Mouse (Mus musculus): Measurements from ENCODE around the gene Dnah12. TPM values are rescaled to one million over a fixed set of nuclear protein-coding genes. Genes with fewer than 3 reads are reported as not detected.

Gene Dnah12
- total and polyA plus RNA-seq, 3 experiments: 0.04 to 0.10 TPM; not detected in 1

GRCm38 (mm10) chr14:26913681-26914268 lies 220.7 kb downstream of the Dnah12 start:
- H3K4me1 ChIP-seq (ENCODE audit: control insufficient read depth in 1 of 2, insufficient read depth in 2 of 2, low read length in 2 of 2): no peaks in the 10 kb centered on the region
- TF ChIP-seq TAL1 (IDR thresholded peaks at IDR 0.05; ENCODE audit: low read length) (no peak), TCF12 (IDR thresholded peaks at IDR 0.05; ENCODE audit: low read depth, low read length) (no peak), POLR2AphosphoS2 (IDR thresholded peaks at IDR 0.05; ENCODE audit: low read length) (no peak), SIN3A (IDR thresholded peaks at IDR 0.05; ENCODE audit: low read length) (no peak), USF2 (IDR thresholded peaks at IDR 0.05; ENCODE audit: borderline replicate concordance in 1 of 2, insufficient read depth in 1 of 2, low read depth in 1 of 2, low read length in 2 of 2) (no peak), CTCF (IDR thresholded peaks at IDR 0.05 in 2 of 3, conservative IDR thresholded peaks at IDR 0.05 in 1 of 3; ENCODE audit: control insufficient read depth in 1 of 3, insufficient read depth in 1 of 3, low read depth in 2 of 3, low read length in 3 of 3, poor library complexity in 1 of 3, severe bottlenecking in 1 of 3) (no peak), MAZ (IDR thresholded peaks at IDR 0.05; ENCODE audit: low read depth, low read length) (no peak), ZNF384 (IDR thresholded peaks at IDR 0.05; ENCODE audit: low read depth, low read length) (no peak), CHD2 (IDR thresholded peaks at IDR 0.05; ENCODE audit: low read length) (no peak), NELFE (IDR thresholded peaks at IDR 0.05; ENCODE audit: low read depth, low read length) (no peak), JUND (IDR thresholded peaks at IDR 0.05; ENCODE audit: low read depth, low read length) (no peak), UBTF (IDR thresholded peaks at IDR 0.05; ENCODE audit: borderline replicate concordance, insufficient read depth, low read depth, low read length) (no peak), ZKSCAN1 (IDR thresholded peaks at IDR 0.05; ENCODE audit: low read depth, low read length) (no peak), BHLHE40 (IDR thresholded peaks at IDR 0.05; ENCODE audit: borderline replicate concordance, low read depth, low read length) (no peak), KAT2A (conservative IDR thresholded peaks at IDR 0.05; ENCODE audit: low read depth, low read length) (no peak), MXI1 (IDR thresholded peaks at IDR 0.05; ENCODE audit: low read depth, low read length) (no peak), GABPA (IDR thresholded peaks at IDR 0.05; ENCODE audit: low read depth, low read length) (no peak)
- no peak for DNase-seq (ENCODE audit: low read depth, low spot score)
- H3K79me2 ChIP-seq (ENCODE audit: control insufficient read depth, insufficient read depth, low read length, poor library complexity): no peaks in the 10 kb centered on the region
- no peak overlapping the region for H3K27ac ChIP-seq (ENCODE audit: control insufficient read depth, low read depth, low read length)
- H3K9ac ChIP-seq (ENCODE audit: control insufficient read depth, low read depth, low read length, poor library complexity, severe bottlenecking): no peak overlapping the region
- H3K9me3 ChIP-seq (replicated peaks; ENCODE audit: insufficient read depth, low read length): no peaks in the 10 kb centered on the region
- no peaks in the 10 kb centered on the region for H3K27me3 ChIP-seq (ENCODE audit: control insufficient read depth in 1 of 2, insufficient read depth in 2 of 2, low read length in 2 of 2)
- no peak overlapping the region for H3K4me3 ChIP-seq (ENCODE audit: control insufficient read depth in 1 of 2, insufficient read depth in 1 of 2, low read depth in 2 of 2, low read length in 2 of 2)
- H3K36me3 ChIP-seq (ENCODE audit: control insufficient read depth in 1 of 2, insufficient read depth in 2 of 2, low read length in 2 of 2): no peaks in the 10 kb centered on the region

- Histone ChIP-seq H3K27ac (ENCODE audit: control insufficient read depth, low read depth, low read length) (no peak overlapping the region), H3K4me3 (ENCODE audit: control insufficient read depth in 1 of 2, insufficient read depth in 1 of 2, low read depth in 2 of 2, low read length in 2 of 2) (no peak overlapping the region), H3K36me3 (ENCODE audit: control insufficient read depth in 1 of 2, insufficient read depth in 2 of 2, low read length in 2 of 2) (peaks cover 0 to 13% of the 10 kb centered on the region in 2 experiments; a peak in 2 of 4 replicates)
These were observed 226.2 kb downstream of the Dnah12 start for GRCm38 (mm10) chr14:26919310-26919709.

More at GRCm38 (mm10) chr14:26919310-26919709, 226.2 kb downstream of the Dnah12 start:
- Histone ChIP-seq H3K9me3 (replicated peaks; ENCODE audit: insufficient read depth, low read length) (no peaks in the 10 kb centered on the region), H3K9ac (ENCODE audit: control insufficient read depth, low read depth, low read length, poor library complexity, severe bottlenecking) (no peak overlapping the region), H3K4me1 (ENCODE audit: control insufficient read depth in 1 of 2, insufficient read depth in 2 of 2, low read length in 2 of 2) (peaks cover 9 to 11% of the 10 kb centered on the region in 2 experiments), H3K27me3 (ENCODE audit: control insufficient read depth in 1 of 2, insufficient read depth in 2 of 2, low read length in 2 of 2) (no peaks in the 10 kb centered on the region), H3K79me2 (ENCODE audit: control insufficient read depth, insufficient read depth, low read length, poor library complexity) (no peaks in the 10 kb centered on the region)
- no peak for DNase-seq (ENCODE audit: low read depth, low spot score)
- no peak for TF ChIP-seq ZKSCAN1 (IDR thresholded peaks at IDR 0.05; ENCODE audit: low read depth, low read length)

Data from MEL (cell line).